Mouse (Mus musculus) CH12.LX (cell line): ENCODE results near the gene Zfp575. TPM values are rescaled to one million over a fixed set of nuclear protein-coding genes. Genes with fewer than 3 reads are reported as not detected.

Source experiments
- DNase-seq: peaks from one replicate; pipeline ENCODE4 v3.0.0-alpha.2; 2013; ENCODE audit errors: extremely low read depth
- H3K27ac ChIP-seq: 2 replicates; pipeline ENCODE4 v1.5.1; 2012; ENCODE audit warnings: low read depth, mild to moderate bottlenecking, control low read depth, moderate library complexity; ENCODE audit not compliant: insufficient read depth
- H3K27me3 ChIP-seq: replicated peaks from 2 replicates; pipeline ENCODE3; 2012; ENCODE audit warnings: inconsistent platforms
- H3K36me3 ChIP-seq, 2 experiments: replicated peaks in 1 of 2; 2 replicates each; pipeline versions ENCODE3 to v1.6.1; 2012; ENCODE audit warnings: inconsistent platforms in 1 of 2, low read length in 1 of 2, mild to moderate bottlenecking in 1 of 2, mixed read lengths in 1 of 2, moderate library complexity in 1 of 2; ENCODE audit not compliant: control insufficient read depth in 1 of 2, insufficient read depth in 1 of 2
- H3K4me1 ChIP-seq, 2 experiments: 2 replicates each; pipeline ENCODE4 v1.6.1; 2012; ENCODE audit warnings: inconsistent platforms in 1 of 2, moderate library complexity in 1 of 2; ENCODE audit not compliant: insufficient read depth in 2 of 2, control insufficient read depth in 1 of 2
- H3K4me2 ChIP-seq: 2 replicates; pipeline ENCODE4 v1.6.1; 2012; ENCODE audit warnings: low read depth, mild to moderate bottlenecking, control low read depth; ENCODE audit not compliant: poor library complexity, insufficient read depth, severe bottlenecking
- H3K4me3 ChIP-seq, 3 experiments: fragments of 150-350 bp in 1 of 3; sonication (generic) in 1 of 3; replicated peaks in 1 of 3; 2 replicates each; pipeline versions ENCODE3 to v1.5.1; 2011 to 2012; ENCODE audit warnings: low read depth in 2 of 3, low read length in 2 of 3, mild to moderate bottlenecking in 2 of 3, moderate library complexity in 2 of 3, control low read depth in 1 of 3, improper control_type of control experiment in 1 of 3, inconsistent platforms in 1 of 3, mixed read lengths in 1 of 3; ENCODE audit not compliant: poor library complexity in 1 of 3
- H3K79me2 ChIP-seq: replicated peaks from 2 replicates; pipeline ENCODE4 v1.6.1; 2012; ENCODE audit warnings: mild to moderate bottlenecking, moderate library complexity; ENCODE audit not compliant: control insufficient read depth, poor library complexity, insufficient read depth, severe bottlenecking; ENCODE audit errors: extremely low read depth
- H3K9ac ChIP-seq: 2 replicates; pipeline ENCODE4 v1.6.1; 2012; ENCODE audit warnings: low read depth, mild to moderate bottlenecking, control low read depth, moderate library complexity; ENCODE audit not compliant: insufficient read depth
- H3K9me3 ChIP-seq: replicated peaks from 2 replicates; pipeline ENCODE3; 2012; ENCODE audit warnings: low read length, inconsistent platforms, mixed read lengths
- CHD1 ChIP-seq: IDR thresholded peaks from 2 replicates; pipeline ENCODE4 v1.6.1; 2012; ENCODE audit warnings: low read depth, low read length, improper control_type of control experiment, inconsistent platforms
- CHD2 ChIP-seq: IDR thresholded peaks from 2 replicates; pipeline ENCODE4 v1.6.1; 2011; ENCODE audit warnings: low read length, improper control_type of control experiment
- CTCF ChIP-seq, 2 experiments: IDR thresholded peaks in 1 of 2; conservative IDR thresholded peaks in 1 of 2; 2 replicates each; pipeline ENCODE4 v1.5.1; 2011 to 2012; ENCODE audit warnings: low read depth in 2 of 2, low read length in 2 of 2, improper control_type of control experiment in 1 of 2, inconsistent platforms in 1 of 2, mild to moderate bottlenecking in 1 of 2, moderate library complexity in 1 of 2
- E2F4 ChIP-seq: IDR thresholded peaks from 2 replicates; pipeline ENCODE4 v1.6.1; 2011; ENCODE audit warnings: low read depth, low read length, improper control_type of control experiment; ENCODE audit not compliant: insufficient replicate concordance
- ELF1 ChIP-seq: IDR thresholded peaks from 2 replicates; pipeline ENCODE4 v1.6.1; 2014; ENCODE audit warnings: low read depth, mild to moderate bottlenecking, inconsistent platforms, low read length, improper control_type of control experiment
- EP300 ChIP-seq: IDR thresholded peaks from 2 replicates; pipeline ENCODE4 v1.6.1; 2011; ENCODE audit warnings: low read length, improper control_type of control experiment
- GABPA ChIP-seq: IDR thresholded peaks from 2 replicates; pipeline ENCODE4 v1.6.1; 2012; ENCODE audit warnings: low read depth, low read length, improper control_type of control experiment, inconsistent platforms; ENCODE audit not compliant: insufficient replicate concordance
- JUN ChIP-seq: IDR thresholded peaks from 2 replicates; pipeline ENCODE4 v1.6.1; 2011; ENCODE audit warnings: low read depth, mild to moderate bottlenecking, low read length, improper control_type of control experiment, moderate library complexity; ENCODE audit not compliant: insufficient read depth
- KAT2A ChIP-seq: IDR thresholded peaks from 2 replicates; pipeline ENCODE4 v1.6.1; 2012; ENCODE audit warnings: low read length, improper control_type of control experiment, inconsistent platforms; ENCODE audit not compliant: insufficient replicate concordance
- MAFK ChIP-seq: IDR thresholded peaks from 2 replicates; pipeline ENCODE4 v1.6.1; 2011; ENCODE audit warnings: low read length, improper control_type of control experiment; ENCODE audit not compliant: insufficient replicate concordance
- MAX ChIP-seq: IDR thresholded peaks from 2 replicates; pipeline ENCODE4 v1.6.1; 2011; ENCODE audit warnings: low read length, improper control_type of control experiment
- MEF2A ChIP-seq: IDR thresholded peaks from 2 replicates; pipeline ENCODE4 v1.6.1; 2014; ENCODE audit warnings: low read depth, mild to moderate bottlenecking, inconsistent platforms, low read length, improper control_type of control experiment, borderline replicate concordance
- MYC ChIP-seq: IDR thresholded peaks from 2 replicates; pipeline ENCODE4 v1.6.1; 2011; ENCODE audit warnings: low read depth, mild to moderate bottlenecking, improper control_type of control experiment, low read length
- NELFE ChIP-seq: IDR thresholded peaks from 2 replicates; pipeline ENCODE4 v1.6.1; 2011; ENCODE audit warnings: low read depth, low read length, improper control_type of control experiment
- NRF1 ChIP-seq: IDR thresholded peaks from 2 replicates; pipeline ENCODE4 v1.6.1; 2014; ENCODE audit warnings: low read depth, mild to moderate bottlenecking, inconsistent platforms, low read length, improper control_type of control experiment, moderate library complexity
- PAX5 ChIP-seq: IDR thresholded peaks from 2 replicates; pipeline ENCODE4 v1.6.1; 2012; ENCODE audit warnings: low read length, inconsistent platforms, mixed read lengths
- POLR2A ChIP-seq: IDR thresholded peaks from 2 replicates; pipeline ENCODE4 v1.6.1; 2011; ENCODE audit warnings: low read depth, mild to moderate bottlenecking, improper control_type of control experiment, low read length
- POLR2AphosphoS2 ChIP-seq: IDR thresholded peaks from 2 replicates; pipeline ENCODE4 v1.6.1; 2011; ENCODE audit warnings: low read depth, low read length, improper control_type of control experiment
- SIN3A ChIP-seq: IDR thresholded peaks from 2 replicates; pipeline ENCODE4 v1.6.1; 2012; ENCODE audit warnings: low read length, improper control_type of control experiment, inconsistent platforms
- TBP ChIP-seq: conservative IDR thresholded peaks from 2 replicates; pipeline ENCODE4 v1.6.1; 2011; ENCODE audit warnings: low read depth, low read length, improper control_type of control experiment
- UBTF ChIP-seq: IDR thresholded peaks from 2 replicates; pipeline ENCODE4 v1.6.1; 2012; ENCODE audit warnings: low read depth, mild to moderate bottlenecking, inconsistent platforms, low read length, improper control_type of control experiment, moderate library complexity
- ZMIZ1 ChIP-seq: IDR thresholded peaks from 2 replicates; pipeline ENCODE4 v1.6.1; 2012; ENCODE audit warnings: low read depth, mild to moderate bottlenecking, inconsistent platforms, low read length, improper control_type of control experiment
- ZNF384 ChIP-seq: IDR thresholded peaks from 2 replicates; pipeline ENCODE4 v1.6.1; 2012; ENCODE audit warnings: low read depth, low read length, improper control_type of control experiment, inconsistent platforms
- dilution Hi-C: fragments of 300-500 bp; cut with MboI; formaldehyde crosslinking; loops from 2 replicates; pipeline ENCODE4 v1.14.3; 2020; ENCODE audit warnings: low sequenced_read_pairs; ENCODE audit not compliant: extremely low pct_unique_long_range_greater_than_20kb, extremely low pct_ligation_motif_present
- in situ Hi-C: fragments of 300-500 bp; cut with MboI; formaldehyde crosslinking; loops from 3 replicates; pipeline ENCODE4 v1.14.3; 2019; ENCODE audit warnings: low sequenced_read_pairs, low pct_ligation_motif_present, low pct_unique_long_range_greater_than_20kb, mixed read lengths
- polyA plus RNA-seq: library from polyadenylated mRNA; unstranded; fragments of >175 nt; gene quantifications from 2 replicates; pipeline ENCODE4 v1.2.1, GENCODE M21; 2012; ENCODE audit warnings: low read depth; ENCODE audit not compliant: insufficient read length
- total RNA-seq, 2 experiments: library from RNA; depleted of rRNA; stranded (reverse); fragments of 300-350 nt in 1 of 2; fragments of >200 nt in 1 of 2; gene quantifications; 2 replicates each; pipeline ENCODE4 v1.2.3; 2012 to 2014

Gene Zfp575
- total and polyA plus RNA-seq, 3 experiments = 0.09 to 0.81 (median 0.14) TPM

DNA sequence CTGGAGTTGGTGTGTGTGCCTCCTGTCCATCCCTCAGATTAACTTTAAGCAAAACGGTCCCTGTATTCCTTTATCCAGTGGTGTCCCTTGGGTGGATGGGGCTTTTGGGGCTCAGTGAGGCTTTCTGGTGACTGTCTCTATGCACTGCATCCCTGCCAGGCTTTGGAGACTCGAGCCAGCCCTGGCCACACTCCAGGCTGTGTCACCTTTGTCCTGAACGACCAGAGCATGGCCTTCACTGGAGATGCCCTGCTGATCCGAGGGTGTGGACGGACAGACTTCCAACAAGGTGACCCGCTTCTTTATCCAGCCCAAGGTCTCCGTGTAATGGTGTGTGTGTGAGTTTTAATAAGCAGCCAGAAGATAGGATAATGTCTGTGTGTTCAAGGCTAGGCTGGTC, 18.6 kb upstream of the Zfp575 start:
- no peaks in the 10 kb centered on the region for H3K79me2 ChIP-seq
- DNase-seq = no peak
- H3K36me3 ChIP-seq = peaks cover 0 to 36% of the 10 kb centered on the region in 2 experiments
- H3K4me2 ChIP-seq = no peak overlapping the region
- H3K4me1 ChIP-seq = peaks cover 7 to 35% of the 10 kb centered on the region in 2 experiments
- in situ Hi-C loops = loop anchor here (5.0 kb wide), 1 partner anchor 41 kb away; no protein-coding TSS in a partner anchor
- H3K27me3 ChIP-seq = no peaks in the 10 kb centered on the region
- H3K4me3 ChIP-seq = no peak overlapping the region
- TF ChIP-seq CHD1 (no peak), ELF1 (no peak), POLR2AphosphoS2 (no peak), PAX5 (no peak), SIN3A (no peak), POLR2A (no peak), TBP (no peak), NELFE (no peak), NRF1 (no peak), UBTF (no peak), MAFK (no peak), CTCF (conservative IDR thresholded peaks at IDR 0.05 in 1 of 2, IDR thresholded peaks at IDR 0.05 in 1 of 2; ENCODE audit: low read depth in 2 of 2, low read length in 2 of 2) (no peak), MAX (no peak)
- H3K27ac ChIP-seq = no peak overlapping the region
- H3K9me3 ChIP-seq = no peaks in the 10 kb centered on the region
- no peak overlapping the region for H3K9ac ChIP-seq
- dilution Hi-C loops = no loop called here

DNA sequence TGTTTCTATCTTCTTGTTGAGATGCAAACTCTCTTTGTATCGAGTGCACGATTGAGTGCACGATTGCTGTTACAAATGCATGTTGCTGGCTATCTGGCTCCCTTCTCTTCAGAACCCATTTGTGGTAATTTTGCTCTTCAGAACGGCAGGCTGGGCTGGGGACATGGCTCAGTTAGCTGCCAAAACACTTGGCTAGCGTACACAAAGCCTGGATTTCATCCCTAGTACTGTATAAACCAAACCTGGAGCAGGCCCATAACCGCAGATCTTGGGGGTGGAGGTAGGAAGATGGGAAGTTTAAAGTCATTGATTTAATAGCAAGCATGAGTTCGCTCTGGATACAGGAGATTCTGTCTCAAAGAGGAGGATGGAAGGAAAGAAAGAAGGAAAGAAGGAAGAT, 18.1 kb upstream of the Zfp575 start:
- dilution Hi-C loops = no loop called here
- H3K9ac ChIP-seq = no peak overlapping the region
- no peaks in the 10 kb centered on the region for H3K9me3 ChIP-seq
- peaks cover 7 to 33% of the 10 kb centered on the region in 2 experiments for H3K4me1 ChIP-seq
- H3K4me2 ChIP-seq = no peak overlapping the region
- TF ChIP-seq MAX (no peak), CHD1 (no peak), SIN3A (no peak), CHD2 (no peak), ELF1 (no peak), JUN (no peak), MEF2A (no peak), MYC (no peak), E2F4 (no peak), PAX5 (no peak), GABPA (no peak), ZNF384 (no peak), KAT2A (no peak), POLR2AphosphoS2 (no peak), EP300 (no peak), ZMIZ1 (no peak), NRF1 (no peak)
- no peak overlapping the region for H3K4me3 ChIP-seq
- no peaks in the 10 kb centered on the region for H3K27me3 ChIP-seq
- H3K36me3 ChIP-seq = peaks cover 0 to 36% of the 10 kb centered on the region in 2 experiments
- H3K79me2 ChIP-seq = no peaks in the 10 kb centered on the region
- in situ Hi-C loops = loop anchor here (5.0 kb wide), 1 partner anchor 42 kb away; no protein-coding TSS in a partner anchor
- no peak for DNase-seq
- H3K27ac ChIP-seq = no peak overlapping the region
